Mouse (Mus musculus): ENCODE measurements around the gene Mtmr4.

Mtmr4 gene

DNA sequence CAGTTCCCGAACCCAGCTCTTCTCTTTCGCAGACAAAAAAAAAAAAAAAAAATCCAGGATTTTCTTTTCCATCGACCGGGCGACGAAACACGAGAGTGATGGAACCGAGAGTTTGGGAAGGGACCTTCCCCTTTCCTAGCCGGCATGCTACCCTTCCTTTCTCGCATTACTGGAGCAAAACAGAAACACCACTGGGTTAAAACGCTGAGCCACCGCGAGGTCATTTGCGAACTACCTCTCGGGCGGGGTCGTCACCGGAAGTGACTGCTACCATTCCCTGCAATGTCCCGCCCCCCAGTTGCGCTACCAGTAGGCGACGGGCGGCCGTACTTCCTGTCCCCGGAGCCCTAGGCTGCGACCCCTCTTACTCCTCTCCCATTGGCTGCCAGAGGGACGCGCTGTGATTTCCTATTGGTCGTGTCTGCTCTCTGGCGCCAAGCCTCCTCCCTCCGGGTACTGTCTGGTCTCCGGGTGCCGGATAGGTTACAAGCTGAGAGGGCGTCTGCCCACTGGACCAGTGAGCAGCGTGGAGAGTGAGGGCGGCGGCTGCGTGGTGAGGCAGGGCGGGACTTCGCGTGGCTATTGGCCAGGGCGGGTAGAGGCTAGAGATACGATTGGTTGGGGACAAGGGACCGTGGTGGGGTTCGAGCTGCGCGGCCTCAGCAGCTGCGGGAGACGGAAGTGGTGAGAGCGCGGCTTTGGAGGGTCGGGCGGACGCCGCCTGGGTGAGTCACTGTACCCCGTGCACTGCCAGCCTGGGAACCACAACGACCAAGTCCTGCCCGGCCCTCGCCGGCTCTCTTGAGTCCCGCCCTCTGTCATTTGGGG is at the start of gene Mtmr4:
Gene Mtmr4 (plus strand): TSS at position 637 of the 828 bp plus-strand sequence.
- peak; percentile 99 to 100 for DNase-seq

DNA sequence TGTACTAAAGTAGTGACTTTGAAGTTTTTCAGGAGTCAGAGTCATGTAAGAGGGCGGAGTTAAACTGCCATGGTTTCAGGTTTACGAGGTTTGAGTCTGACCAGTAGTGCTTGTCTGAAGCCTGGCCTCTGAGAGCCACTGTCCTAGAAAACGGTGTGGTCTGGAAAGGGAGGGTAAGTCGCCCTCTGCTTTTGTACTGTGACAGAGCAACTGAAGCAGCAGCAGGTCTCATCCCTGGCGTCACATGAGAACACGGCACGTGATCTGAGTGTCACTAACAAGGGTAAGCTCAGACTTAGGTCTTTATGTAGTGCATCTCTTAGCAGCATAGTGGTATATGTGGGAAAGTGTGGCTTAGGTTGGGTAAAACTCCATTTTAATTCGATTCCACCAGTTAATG is 49.7 kb upstream of the Mtmr4 start:
- no peak for DNase-seq

DNA sequence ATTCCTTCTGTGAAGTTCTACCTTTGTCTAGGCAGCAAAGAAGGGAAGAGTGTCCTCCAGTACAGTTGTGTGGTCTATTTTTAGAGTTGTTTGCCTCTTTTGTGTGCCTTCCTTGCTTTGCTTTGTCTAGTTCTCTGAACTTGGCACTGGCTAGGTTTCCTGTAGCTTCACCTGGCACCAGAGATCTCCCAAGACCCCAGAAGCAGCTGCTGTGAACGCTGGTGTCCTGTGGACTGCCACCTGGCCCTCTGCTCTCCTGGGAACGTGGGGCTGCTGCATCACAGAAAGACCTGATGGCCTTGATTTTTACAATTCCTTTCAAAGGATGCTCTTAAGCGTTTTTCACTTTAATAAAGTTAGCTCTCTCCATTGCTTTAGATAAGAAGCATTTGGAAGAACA is 49.1 kb upstream of the Mtmr4 start:
- no peak for DNase-seq

DNA sequence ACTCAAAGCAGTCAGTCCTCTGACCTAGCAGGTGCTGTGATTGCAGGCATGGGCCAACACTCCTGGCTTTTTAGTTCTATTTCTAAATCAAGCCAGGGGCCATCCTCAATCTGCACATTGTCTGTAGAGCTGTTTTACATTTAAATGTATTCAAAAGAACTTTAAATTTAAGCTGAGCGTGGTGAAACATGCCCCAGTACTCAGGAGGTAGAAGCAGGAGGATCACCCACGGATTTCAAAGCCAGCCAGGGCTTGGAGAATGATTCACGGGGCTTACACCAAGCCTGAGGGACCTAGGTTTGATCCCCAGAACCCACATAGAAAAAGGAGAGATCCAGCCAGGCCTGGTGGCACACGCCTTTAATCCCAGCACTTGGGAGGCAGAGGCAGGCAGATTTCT is 38.6 kb upstream of the Mtmr4 start:
- no peak for DNase-seq

DNA sequence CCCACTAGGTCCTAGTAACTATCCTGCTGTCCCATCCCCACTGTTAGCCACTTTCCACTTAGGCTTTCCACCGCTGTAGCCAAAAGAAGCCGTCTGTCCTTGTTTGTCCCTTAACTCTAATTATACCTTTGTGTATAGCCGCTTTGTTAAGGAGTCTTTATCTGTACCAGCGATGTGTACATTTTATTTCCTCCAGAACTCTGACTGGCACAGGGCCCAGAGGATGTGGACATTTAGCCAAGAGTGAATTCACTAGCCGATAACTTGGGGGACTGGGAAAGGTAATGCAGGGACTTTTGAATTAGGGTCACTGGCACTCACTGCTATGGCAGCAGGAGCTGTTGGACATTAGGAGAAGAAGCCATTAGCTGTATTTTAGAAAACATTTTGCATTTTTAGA is 37.6 kb upstream of the Mtmr4 start:
- DNase-seq = no peak

DNA sequence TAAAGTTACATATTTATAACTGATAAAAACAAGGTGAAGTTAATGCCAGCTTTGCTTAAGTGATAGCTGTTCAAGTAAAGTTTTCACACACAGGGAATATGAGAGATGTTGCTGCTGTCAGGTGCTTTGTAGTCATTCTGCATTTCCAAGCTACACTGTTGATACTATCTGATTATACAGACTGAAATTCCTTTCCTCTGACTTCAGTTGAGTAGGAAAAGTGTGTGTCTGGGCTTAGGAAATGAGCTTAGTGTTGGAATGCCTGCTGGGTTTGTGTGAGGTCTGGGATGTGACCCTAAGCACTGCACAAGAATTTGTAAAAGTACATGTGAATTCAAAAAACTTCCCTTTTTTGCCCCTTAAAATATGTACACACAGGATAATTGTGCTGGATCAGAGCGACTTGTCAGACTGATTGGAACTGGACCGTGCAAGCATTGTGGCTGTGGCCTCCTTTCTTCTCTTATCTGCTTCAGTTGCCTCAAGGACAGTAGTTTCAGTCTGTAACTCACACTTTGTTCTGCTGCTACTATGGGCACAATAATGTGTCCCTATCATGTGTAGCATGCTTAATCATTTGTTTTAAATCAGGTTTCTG is 36.8 kb upstream of the Mtmr4 start:
- DNase-seq = no peak

DNA sequence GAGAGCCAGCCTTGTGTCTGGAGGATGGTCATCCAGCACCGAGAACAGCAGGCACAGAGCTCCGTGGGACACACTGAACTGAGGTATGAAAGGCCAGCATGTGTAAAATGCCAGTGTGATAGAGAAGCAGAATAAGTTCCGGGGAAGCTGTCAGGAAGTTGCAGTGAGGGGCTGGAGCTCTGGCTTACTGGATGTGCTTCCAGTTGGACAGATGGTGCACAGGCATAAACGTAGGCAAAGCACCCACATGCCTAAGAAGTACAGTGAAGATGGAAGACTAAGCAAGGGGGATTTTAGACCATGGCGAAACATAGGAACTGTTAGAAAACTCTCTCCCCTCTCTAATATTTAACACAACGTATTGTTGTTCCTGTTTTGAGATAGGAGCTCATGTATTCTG is 30.8 kb upstream of the Mtmr4 start:
- no peak for DNase-seq

DNA sequence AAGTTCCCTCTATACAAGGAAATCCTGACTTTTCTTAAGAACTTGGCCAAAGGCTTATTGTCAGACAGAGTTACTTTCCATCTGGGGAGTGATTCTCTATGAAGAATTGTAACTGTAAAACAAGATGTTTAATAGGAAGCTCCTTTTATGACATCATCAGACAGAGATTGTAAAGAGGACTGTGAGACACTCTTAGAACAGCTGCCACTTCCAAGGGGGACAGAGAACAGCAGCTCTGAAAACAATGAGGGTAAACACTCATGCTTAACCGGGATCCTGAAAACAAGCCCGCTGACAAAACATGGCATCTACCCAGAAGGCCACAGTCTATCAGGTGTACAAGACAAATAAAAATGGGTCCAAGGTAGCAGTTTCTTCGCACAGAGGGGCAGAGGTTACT is 25.5 kb upstream of the Mtmr4 start, which contains the start of gene Gm11492:
Gene Gm11492 (plus strand): TSS at position 153 of the 400 bp plus-strand sequence.
- no peak for DNase-seq

DNA sequence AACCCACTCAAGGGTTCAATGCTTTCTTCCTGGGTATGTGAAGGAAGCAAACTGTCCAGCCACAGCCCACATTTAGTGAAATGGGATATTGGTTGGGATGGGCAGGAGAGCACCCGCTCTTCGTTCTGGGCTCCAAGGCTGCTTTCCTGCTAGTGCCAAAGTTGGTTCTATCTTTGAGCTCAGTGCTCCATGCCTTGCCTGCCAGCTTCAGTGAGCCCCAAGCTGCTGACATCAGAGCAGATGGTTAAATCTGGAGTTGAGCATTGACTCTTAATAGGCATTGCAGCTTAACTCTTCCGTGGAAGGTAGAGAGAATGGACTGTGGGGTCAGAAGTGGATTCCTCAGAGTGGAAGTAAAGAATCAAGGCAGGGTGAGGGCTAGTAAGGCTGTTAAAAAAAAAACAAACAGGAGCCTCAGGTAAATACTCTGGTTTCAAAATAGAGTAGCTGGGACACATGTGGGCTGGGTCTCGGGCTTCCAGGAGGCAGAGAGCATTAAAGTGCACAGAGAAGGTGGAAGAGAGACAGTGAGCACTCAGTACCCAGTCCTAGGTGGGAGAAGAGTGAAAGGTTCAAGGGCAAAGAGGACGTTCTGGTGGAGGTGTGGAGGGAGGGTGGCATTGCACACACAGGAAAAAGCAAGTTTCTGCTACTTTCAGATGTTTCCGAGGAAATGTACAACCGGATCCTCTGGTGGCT is 23.6 kb upstream of the Mtmr4 start, which contains the start of gene Sept4:
Gene Sept4 (plus strand): TSS at position 649 of the 699 bp plus-strand sequence.
- no peak for DNase-seq

DNA sequence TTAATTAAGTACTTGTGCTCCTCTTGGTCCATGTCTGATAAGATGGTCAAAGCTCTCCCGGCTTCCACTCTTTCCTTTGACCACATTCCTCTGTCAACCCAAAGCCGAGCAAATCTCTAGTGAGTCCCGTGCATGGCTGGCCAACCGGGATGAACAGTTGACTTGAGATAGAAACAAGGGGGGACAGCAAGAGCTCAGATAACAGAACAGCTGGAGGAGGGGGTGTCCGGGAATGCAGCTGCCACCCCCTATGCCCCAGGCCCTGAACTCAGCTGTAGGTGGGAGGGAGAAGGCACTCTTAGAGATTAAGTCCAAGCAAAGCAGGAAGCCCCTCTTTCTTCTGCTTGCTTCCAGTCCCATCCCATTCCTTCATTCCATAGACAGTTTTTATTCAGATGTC is 21.2 kb upstream of the Mtmr4 start:
- DNase-seq = no peak

DNA sequence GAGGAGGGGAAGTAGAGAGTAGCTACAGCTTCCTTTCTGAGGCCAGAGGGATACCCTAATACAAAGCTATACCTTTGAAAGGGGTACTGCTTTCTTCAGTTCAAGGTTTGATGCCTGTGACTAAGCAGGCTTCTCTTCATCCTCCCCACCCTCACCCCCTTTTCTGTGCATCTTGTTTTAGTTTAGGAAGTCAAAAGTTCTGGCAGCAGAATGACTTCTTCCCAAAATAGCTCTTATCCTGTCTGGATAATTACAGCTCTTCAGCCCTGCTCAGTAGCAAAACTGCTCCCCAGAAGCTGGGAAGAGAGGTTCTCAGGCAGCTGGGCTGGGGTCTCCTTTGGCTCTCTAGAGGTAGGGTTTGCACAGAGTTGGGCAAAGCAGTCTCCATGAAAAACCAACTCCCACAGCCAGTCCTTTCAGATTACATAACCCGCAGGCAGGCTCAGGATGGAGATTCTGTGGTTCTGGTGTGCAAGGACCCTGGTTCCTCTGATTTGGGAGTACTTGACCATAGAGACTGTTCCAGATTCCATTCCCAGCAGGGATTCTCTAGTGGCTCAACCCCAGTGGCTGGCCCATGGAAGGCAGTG is 20.5 kb upstream of the Mtmr4 start:
- DNase-seq = no peak

DNA sequence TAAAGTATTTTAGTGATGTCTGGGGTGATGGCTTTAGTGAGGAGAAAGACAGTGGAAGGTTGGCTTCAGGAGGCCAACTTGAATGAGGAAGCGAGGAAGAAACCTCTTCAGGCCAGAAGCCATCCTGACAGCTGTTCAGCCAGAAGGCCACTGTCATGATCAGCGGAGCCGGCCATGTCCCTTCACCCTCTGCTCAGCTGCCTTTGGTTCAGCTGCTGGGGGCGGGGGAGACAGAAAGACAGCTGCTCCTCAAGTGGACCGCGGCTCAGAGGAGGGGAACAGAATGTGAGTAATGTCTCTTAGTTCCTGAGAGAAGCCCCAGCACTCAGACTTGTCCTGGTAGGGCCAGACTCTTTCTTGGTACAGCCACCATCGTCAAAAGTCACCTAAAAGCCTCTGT is 18.2 kb upstream of the Mtmr4 start:
- no peak for DNase-seq

DNA sequence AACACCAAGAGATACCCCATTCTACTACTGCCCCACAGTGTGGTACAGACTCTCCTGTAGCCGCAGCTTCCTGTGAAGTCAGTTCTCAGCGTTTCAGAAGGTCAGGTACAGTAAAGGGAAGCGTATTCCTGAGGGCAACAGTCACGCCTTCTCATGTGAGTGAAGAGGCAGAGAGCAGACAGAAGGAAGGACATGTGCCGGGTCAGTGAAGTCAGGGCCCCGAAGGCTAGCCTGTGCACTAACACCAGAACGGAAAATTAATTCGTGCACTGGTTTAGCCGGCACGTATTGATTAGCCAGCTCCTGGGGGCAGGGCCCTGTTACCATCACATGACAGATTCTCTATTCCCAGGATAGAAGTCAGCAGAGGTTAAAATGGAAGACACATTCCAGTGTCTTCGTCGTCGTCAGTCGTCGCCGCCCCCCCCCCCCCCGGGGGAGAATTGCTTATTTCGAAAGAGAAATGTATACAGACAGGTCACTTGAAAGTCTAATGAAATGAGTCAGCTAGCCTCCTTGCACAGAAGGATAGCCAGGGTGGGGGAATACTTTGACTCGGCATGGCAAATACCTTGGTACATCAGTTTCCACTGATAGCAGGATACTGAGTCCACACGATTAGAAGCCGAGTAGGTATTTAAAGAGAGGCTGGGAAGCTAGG is 17.3 kb upstream of the Mtmr4 start:
- no peak for DNase-seq

DNA sequence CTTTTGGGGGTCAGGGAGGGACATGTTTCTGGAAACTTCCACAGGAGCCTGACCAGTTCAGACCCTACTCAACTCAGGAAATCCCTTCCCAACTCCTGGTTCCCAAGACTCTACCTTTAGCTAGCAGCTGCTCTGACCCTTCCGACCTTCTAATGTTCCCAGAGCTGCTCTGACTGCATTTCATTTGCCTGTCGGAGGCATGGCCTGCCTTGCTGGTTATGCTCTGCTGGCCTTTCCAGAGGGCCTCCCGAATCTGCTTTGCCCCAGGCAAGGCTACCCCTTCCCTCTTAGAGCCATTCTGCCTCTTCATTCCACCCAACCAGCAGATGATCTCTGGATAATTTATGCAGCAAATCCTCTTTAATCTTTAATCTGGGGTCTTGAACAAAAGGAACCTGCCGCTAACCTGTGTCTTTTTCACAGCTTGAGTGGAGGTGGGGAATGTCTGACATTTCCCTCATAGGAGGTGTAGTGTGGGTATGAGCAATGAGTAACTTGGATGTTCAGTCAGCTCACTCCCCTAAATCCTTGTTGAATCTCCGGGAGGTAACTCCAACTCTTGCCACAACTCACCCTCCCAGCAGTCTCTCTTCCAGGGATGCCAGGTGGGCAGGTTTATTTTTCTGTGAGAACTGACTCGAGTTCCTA is 14.2 kb upstream of the Mtmr4 start:
- DNase-seq = peak in 1 of 2 experiments; percentile 69

DNA sequence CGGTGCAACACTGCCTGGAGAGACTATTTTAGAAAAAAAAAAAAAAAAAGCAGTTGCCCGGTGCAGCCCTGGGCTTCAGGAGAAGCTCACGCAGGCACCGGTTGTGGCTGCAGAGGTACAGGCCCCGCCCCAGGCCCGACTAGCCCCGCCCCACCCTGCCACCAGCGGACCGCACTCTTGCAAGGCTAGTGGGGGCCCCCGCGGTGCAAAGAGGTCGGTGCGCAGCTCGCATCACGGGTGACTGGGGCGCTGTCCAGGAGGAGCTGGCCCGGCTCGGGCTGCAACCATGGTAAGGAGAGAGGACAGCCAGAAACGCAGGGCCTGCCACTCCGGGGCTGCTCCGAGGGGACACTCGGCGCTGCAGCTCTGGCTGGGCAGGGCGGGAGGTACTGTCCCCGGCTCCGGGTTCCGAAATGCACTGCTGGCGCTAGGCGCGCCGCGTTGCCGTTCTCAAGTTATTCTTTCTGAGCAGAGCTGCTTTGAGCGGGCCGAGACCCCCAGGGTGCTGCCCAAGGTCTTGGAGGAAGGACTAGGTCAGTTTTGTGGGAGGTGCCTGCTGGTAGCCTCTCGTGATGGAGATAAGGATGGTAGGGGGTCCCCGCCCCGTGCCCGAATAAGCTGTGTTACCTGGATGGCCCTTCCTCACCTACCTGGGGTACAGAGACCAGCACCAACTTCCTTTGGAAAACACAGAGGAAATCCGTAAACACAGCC is 13.6 kb upstream of the Mtmr4 start:
- peak in 1 of 2 experiments; percentile 62 for DNase-seq

DNA sequence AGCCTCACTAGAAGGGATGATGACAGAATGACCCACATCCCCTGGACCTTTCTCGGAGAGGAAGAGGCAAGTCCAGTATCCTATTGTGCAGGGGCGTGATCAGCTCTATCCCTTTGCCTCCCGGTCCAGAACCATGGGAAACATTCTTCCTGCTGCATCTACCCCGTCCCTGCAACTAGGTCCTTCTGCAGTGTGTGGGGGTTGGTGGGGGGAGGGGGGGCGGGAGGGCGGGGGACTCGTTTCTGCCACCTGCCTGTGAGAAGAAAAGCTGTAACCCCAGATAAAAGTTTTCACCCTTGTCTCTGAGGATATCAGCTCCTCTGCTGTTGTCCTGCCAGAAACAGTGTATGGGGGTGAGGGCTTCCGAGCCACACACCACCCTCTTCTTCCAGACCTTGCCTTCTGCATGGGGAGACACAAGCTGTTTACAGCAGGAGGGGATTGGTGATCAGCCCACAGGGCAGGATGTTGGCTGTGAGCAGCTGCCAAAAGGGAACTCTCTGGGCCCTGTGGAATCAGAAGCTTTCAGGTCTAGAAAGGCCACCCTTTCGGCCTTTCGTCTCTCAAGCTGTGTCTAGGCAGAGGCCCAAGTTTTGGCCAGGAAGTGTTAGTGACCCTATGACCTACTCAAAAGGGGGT is 12.9 kb upstream of the Mtmr4 start:
- no peak for DNase-seq

DNA sequence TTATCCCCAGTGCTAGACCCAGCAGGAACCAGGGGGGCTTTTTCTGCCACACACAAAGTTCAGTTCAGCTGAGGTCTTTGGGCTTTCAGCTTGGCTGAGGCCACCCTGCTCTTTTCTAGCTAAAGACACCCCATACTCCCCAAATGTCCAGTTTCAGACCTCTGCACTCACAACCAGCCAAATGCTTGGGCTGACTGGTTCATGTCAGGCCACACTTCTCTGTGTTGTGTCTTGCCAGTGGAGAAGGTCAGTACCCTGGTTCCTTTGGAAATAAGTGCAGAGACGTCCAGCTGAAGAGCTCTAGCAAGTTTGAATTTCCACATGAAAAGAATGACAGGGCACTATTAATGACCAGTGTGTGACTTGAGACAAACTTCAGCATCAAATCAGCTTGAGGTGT is 12.2 kb upstream of the Mtmr4 start:
- no peak for DNase-seq

DNA sequence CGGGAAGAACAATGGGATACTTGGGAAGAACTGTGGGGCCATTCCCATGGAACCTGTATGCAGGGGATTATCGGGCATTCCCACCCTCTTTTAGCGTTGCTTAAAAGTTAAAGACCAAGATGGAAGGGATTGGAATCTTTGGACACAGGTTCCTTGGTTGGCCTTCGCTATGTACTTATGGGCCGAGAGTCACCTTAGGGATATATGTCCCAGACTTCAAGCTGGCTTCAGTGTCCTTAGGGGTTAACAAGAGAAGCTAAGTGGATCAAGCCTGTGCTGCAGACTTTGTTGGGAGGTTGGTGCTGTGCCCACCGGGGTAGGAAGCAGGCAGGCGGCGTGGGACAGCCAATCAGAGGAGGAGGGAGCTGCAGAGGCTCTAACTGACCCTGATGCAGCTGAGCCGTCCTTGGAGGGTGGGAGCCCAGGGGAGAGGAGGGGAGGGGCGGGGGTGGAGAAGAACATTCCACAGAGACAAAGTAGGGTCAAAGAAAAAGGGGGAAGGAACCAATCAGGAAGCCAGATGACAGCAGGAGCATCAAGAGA is 11.3 kb upstream of the Mtmr4 start:
- no peak for DNase-seq

DNA sequence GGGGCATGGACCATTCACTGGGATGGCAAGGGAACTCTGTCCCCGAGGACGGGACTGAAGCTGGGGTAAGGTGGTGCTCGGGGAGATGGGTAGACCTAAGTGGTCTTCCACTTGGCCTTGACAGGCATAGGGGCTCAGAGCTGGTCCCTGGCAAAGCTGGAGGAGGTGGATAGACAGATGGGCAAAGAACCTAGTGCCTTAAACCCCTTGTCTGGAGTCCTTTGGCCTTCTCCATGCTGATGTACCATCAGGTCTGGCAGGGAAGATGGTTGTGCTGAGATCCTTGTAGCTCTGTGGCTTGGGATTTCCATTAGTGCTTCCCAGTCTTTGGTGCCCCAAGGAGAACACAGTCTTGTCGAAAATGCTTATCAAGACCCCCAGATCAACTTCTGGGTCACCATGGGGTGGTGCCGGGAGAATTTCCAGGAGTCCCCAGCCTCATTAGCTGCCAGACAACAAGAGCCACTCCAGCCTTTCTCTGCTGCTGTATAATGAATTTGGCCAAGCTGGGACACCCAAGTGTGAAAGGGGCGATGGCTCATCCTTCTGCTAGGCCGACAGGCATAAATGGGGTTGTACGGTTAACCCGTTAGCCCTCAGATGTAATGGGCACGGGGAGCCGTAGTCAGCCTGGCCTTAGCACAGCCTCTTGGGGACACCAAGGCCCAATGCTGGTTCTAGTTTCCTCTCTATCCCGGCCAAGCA is 10.6 kb upstream of the Mtmr4 start:
- no peak for DNase-seq
